Mouse (Mus musculus) thymus, adult 18-20 months (tissue): Measurements from ENCODE around the gene Il19.

Source experiments
- DNase-seq, 2 experiments: peaks; one replicate each; pipeline ENCODE4 v3.0.0; 2022; ENCODE audit warnings: mixed read lengths in 2 of 2

Il19 gene

DNA sequence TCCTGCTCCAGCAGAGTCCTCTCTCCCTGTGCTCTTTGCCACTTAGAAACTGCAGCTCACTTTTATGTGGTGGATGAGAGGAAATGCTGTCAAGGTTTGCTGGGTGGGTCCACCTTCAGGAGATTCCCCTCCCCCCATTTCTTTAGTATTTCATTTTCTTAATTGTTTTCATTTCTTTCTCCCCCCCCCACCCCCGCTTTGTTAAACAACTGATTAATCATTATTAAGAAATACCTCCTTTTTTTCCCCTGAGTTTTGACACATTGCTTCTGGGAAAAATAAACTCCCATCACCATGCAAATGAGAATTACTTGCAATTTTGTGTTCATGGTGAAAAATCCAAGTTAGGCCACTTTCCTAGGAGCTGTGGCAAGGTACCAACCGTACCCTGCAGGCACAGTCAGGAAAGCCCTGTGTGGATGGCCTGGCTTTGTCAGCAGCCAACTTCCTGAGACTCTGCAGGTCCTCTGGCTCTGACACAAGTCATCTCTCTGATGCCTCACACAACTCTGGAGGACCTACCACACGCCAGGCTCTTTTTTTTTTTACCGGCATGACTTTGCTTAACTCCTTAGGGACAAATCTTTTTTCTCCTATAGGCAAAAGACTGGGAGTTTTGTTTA lies at the start of gene Il19:
TSS of gene Il19 (minus strand) at position 51 of the 623 bp plus-strand sequence.
- no peak for DNase-seq

DNA sequence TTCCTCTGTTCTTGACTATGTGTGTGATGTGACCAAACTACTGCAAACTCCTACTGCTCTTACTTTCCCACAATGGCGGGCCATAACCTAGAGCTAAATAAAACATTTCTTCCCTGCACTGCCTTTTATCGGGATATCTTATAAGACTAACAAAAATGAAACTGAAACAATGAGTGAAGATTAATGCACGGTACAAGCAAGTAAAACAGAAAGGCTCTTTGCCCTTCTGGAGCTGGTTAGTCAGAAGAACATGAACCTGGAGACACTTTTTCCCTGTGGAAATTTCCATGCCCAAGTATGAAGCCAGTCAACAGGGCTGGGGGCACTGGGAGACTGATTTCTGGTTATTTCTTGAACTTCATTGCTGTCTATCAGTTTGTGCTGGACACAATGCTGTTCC lies 49.4 kb upstream of the Il19 start:
- DNase-seq: no peak

GRCm38 (mm10) chr1:130987418-130987817 lies 47.5 kb upstream of the Il19 start:
- no peak for DNase-seq

DNA sequence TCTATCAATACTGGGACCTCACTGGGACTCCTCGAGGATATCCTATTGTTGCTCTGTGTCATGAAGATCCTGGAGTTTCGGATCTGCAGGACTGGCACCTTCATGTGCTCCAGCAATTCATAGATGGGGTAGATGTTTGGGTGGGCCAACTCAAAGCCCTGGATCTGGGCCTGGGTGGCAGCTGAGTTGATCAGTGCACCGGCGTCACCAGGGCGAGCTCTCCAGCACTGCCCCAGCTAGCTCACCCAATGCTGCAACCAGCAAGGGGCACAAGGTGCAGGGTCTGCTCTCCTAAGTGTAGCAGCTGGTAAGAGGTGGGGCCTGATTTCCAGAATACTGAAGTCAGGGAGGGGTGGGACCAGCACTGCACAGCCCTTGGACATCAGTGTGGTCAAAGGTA lies 47.1 kb upstream of the Il19 start:
- DNase-seq: no peak

DNA sequence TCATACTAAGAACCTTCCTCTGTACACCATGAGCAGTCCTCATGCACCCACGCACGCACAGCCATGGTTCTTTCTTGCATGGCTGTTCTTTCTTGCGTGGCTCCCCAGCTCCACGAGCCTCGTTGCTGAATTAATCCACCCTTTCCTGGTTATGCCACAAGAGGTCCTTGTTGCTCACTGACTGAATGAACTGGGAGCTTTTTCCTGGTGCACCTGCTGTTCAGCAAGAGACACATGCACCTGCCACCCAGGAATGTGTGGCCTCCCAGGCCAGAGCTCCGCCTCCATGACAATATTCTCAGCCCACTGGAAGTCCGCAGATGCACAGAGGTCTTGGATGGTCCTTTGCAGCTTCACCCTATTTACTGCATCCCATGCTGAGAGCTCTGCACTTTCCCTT lies 44.5 kb upstream of the Il19 start:
- DNase-seq: no peak

- peak in 1 of 2 experiments; percentile 27 for DNase-seq
Measured at GRCm38 (mm10) chr1:130979455-130979854, 39.5 kb upstream of the Il19 start.

- DNase-seq: no peak
Measured at GRCm38 (mm10) chr1:130963891-130964290, 24.0 kb upstream of the Il19 start.

DNA sequence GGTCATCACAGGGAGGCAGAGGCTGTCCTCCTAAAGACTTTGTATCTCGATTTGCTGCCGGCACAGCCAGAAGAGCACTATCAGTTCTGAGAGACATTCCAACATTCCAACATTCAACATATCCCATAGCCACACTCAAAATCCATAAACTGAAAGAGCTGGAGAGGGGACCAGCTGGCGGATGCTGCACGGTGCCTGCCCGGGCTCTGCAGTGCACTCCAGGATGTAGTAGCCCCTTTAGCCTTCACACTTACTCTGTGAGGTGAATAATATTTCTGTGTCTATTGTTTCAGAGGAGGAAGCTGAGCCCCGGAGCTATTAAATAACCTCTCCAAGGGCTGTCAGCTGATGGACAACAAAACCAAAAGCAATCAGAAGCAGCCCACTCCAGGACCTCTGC lies 7.0 kb upstream of the Il19 start:
- DNase-seq: no peak

GRCm38 (mm10) chr1:130941801-130942200 lies 1.9 kb upstream of the Il19 start:
- DNase-seq: no peak

- no peak for DNase-seq
Measured at GRCm38 (mm10) chr1:130938192-130938591, 1.7 kb downstream of the Il19 start.

DNA sequence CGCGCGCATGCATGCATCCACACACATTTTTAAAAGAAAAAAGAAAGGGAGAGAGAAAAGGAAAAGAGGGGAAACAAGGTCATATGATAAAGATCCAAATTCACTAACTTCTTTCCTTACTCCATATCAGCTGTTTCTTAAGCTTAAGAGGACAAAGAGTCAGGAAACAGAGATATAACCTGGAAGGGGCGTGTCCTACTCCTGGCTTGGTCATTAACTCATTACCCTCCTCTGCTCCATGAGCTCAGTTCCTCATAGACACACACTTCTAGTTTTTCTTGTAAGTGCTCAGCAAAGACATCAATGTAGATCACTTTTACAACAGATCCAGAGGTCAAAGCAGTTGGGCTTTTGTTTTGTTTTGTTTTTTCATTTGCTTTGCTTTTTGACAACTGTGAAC lies 2.7 kb downstream of the Il19 start:
- DNase-seq: no peak

DNA sequence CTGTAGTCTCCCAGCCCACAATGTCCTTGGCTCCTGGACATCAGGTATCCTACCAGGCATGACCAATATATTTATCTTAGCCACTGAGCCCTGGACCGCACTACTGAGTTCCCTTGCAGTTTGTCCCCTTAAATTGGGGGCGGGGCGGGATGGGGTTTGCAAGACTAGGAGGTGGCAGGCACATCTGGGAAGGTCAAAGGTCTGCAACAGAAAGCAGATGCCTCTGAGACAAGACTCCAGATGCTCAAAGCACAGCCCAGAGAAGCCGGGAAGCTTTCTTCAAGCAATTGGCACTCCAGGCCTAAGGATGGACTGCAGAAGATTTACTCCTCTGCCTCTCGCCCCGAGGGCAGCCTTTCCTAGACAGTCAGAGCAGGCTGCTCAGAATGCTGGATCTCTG lies 3.6 kb downstream of the Il19 start:
- no peak for DNase-seq

DNA sequence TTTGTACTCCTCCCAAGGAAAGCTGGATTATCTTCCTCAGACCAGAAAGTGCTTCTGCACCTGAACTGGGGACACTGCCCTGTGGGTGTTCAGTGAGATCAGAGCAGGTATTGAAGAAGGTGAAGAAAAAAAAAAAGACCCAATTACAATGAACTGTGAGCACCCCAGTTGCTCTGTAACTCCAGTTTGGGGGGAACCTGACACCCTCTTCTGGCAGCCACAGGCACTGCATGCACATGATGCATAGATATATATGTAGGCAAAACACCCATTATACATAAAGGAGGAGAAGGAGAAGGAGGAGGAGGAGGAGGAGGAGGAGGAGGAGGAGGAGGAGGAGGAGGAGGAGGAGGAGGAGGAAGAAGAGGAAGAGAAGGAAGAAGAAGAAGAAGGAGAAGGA lies 13.4 kb downstream of the Il19 start:
- DNase-seq: no peak

- DNase-seq: no peak
Measured at GRCm38 (mm10) chr1:130918323-130918980, 21.5 kb downstream of the Il19 start.

GRCm38 (mm10) chr1:130911401-130912010 lies 28.4 kb downstream of the Il19 start, which contains the start of gene Il20:
TSS of gene Il20 (minus strand) at chr1:130911451.
- no peak for DNase-seq

DNA sequence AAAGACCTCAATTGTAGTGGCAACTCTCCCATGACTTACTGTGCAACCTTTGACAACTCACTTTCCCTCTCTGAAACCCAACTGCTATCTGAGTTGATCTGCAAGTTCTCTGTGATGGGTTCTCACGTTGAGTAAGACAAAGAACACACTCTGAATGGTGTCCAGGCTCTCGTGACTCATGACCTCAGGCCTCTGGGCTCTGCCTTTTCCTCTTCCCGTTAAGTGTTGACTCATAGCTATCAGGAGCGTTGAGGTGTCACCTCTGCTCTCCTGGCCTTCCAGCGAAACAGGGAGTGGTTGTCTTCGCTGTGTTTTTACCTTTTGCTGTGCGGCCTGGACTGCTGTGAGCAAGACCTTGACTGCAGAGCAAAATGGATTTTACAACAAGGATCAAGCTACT lies 37.4 kb downstream of the Il19 start:
- DNase-seq: no peak

- DNase-seq: no peak
Measured at GRCm38 (mm10) chr1:130894468-130894867, 45.4 kb downstream of the Il19 start.

- no peak for DNase-seq
Measured at GRCm38 (mm10) chr1:130893329-130894040, 46.4 kb downstream of the Il19 start.

DNA sequence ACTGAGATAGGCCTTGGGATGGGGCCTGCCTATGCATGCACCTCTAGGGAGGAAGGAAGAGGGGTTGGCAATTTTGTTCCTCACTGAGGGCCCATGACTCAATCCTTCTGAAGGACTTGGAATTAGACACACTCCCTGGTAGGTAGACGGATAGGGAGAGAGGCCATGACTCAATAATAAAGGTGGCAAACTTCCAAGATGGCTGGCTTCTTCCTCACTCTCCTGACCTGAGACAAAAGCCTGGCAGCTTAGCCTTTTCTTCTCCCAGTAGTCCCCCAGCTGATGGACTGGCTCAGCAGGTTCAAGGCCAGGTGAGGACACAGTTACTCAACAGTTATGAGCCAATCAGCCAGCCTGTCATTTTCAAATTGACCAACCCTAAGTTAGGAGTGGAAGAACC lies 47.5 kb downstream of the Il19 start:
- DNase-seq: no peak

- DNase-seq: no peak
Measured at GRCm38 (mm10) chr1:130887354-130887753, 52.6 kb downstream of the Il19 start, which contains the start of gene Il24. TSS of gene Il24 (minus strand) at chr1:130887454.

GRCm38 (mm10) chr1:130883146-130883545 lies 56.8 kb downstream of the Il19 start:
- DNase-seq: no peak
